In the genomic region with DNA sequence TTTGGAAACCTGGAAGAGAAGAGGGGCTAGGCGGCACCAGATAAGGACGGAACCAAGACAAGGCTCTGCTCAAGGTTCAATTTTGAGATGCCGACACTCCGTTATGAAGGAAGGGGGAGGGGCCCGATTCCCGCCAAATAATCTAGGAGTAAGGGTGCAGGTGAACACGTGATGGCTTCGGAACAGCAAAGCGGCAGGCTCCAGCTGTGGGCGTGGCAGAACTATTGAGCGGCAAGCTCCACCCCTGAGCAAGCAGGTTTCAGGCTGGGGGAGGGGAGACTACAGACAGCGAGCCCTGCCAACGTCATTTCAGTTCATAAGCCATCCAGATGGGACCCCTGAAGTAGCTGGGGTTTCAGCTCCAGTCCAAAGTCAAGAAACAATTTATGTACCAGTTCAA, we compare ENCODE assay signal across 9 mouse cellular contexts.
A peak's percentile ranks its signal among the peaks of the same experiment; 100 is the strongest.
DNase-seq lines count a peak whose midpoint lies in the region; ATAC-seq and TF ChIP-seq lines count a peak whose summit lies in the region.
"Had no signal": no experiment of that assay in that cellular context is flagged by ENCODE, and none has a peak within 500 bp of the region (broad histone marks: within the 10 kb centered on the region; RNA-seq: fewer than 3 reads in every experiment).

No protein-coding gene starts in this region.

- no peak for ATAC-seq in heart, embryonic 12.5 days (ENCODE audit: insufficient number of reproducible peaks, low FRiP score)
- peak; percentile 35; the same call in 1 of the 2 replicates for ATAC-seq in hindbrain, embryonic 11.5 days (ENCODE audit: low FRiP score)
- no peak for ATAC-seq in midbrain, embryonic 13.5 days

- no peaks in the 10 kb centered on the region for H3K9me3 ChIP-seq in heart, embryonic 12.5 days (replicated peaks)
- H3K9me3 ChIP-seq in hindbrain, embryonic 11.5 days (ENCODE audit: control insufficient read depth, low read length) = no peaks in the 10 kb centered on the region
- no peaks in the 10 kb centered on the region for H3K9me3 ChIP-seq in midbrain, embryonic 13.5 days

- no peak overlapping the region for H3K9ac ChIP-seq in heart, embryonic 12.5 days
- H3K9ac ChIP-seq in hindbrain, embryonic 11.5 days (ENCODE audit: low read depth, low read length) = no peak overlapping the region
- no peak overlapping the region for H3K9ac ChIP-seq in midbrain, embryonic 13.5 days (replicated peaks)

- no peak for TF ChIP-seq CTCF in layer of hippocampus, adult 2 months (conservative IDR thresholded peaks at IDR 0.05)

- no peaks in the 10 kb centered on the region for H3K36me3 ChIP-seq in heart, embryonic 12.5 days
- no peaks in the 10 kb centered on the region for H3K36me3 ChIP-seq in hindbrain, embryonic 11.5 days (ENCODE audit: control insufficient read depth, insufficient read depth, low read length)
- no peaks in the 10 kb centered on the region for H3K36me3 ChIP-seq in midbrain, embryonic 13.5 days

- 36% methylated on average over 13 of the region's 13 CpGs for WGBS in heart, embryonic 12.5 days
- WGBS in hindbrain, embryonic 11.5 days = 40% methylated on average over 13 of the region's 13 CpGs
- WGBS in midbrain, embryonic 13.5 days = 40% methylated on average over 13 of the region's 13 CpGs

- H3K4me2 ChIP-seq in heart, embryonic 12.5 days = peak overlapping the region; percentile 56
- no peak overlapping the region for H3K4me2 ChIP-seq in hindbrain, embryonic 11.5 days (replicated peaks; ENCODE audit: low read depth, low read length)
- peak overlapping the region; percentile 29; the same call in 1 of the 2 replicates for H3K4me2 ChIP-seq in midbrain, embryonic 13.5 days (replicated peaks)

- H3K4me3 ChIP-seq in heart, embryonic 12.5 days = peak overlapping the region; percentile 21; the same call in 1 of the 2 replicates
- H3K4me3 ChIP-seq in hindbrain, embryonic 11.5 days (ENCODE audit: low read depth, low read length) = no peak overlapping the region
- no peak overlapping the region; the same call in 1 of the 2 replicates for H3K4me3 ChIP-seq in midbrain, embryonic 13.5 days (replicated peaks)
- no peak overlapping the region for H3K4me3 ChIP-seq in layer of hippocampus, adult 2 months

- H3K27ac ChIP-seq in heart, embryonic 12.5 days (ENCODE audit: poor library complexity, severe bottlenecking) = no peak overlapping the region
- H3K27ac ChIP-seq in hindbrain, embryonic 11.5 days (ENCODE audit: low read depth, low read length) = no peak overlapping the region
- H3K27ac ChIP-seq in midbrain, embryonic 13.5 days = no peak overlapping the region
- H3K27ac ChIP-seq in layer of hippocampus, adult 2 months = no peak overlapping the region

- DNase-seq in heart, adult 9 months (ENCODE audit: low spot score in 2 of 2) = no peak
- peak; percentile 1 for DNase-seq in brain, adult 2 months (ENCODE audit: low read depth, low spot score)
- DNase-seq in hindbrain, embryonic 11.5 days (ENCODE audit: low spot score) = peak; percentile 8
- DNase-seq in thymus, postnatal 25 days = no peak
- DNase-seq in ovary, adult 18-20 months (ENCODE audit: low spot score) = no peak
- no peak for DNase-seq in layer of hippocampus, adult 2 months (ENCODE audit: low spot score in 2 of 2)
- DNase-seq: kidney, adult 18-20 months had no signal

- peaks cover 6% of the 10 kb centered on the region; the same call in 1 of the 2 replicates for H3K4me1 ChIP-seq in heart, embryonic 12.5 days (replicated peaks)
- no peaks in the 10 kb centered on the region for H3K4me1 ChIP-seq in hindbrain, embryonic 11.5 days (replicated peaks; ENCODE audit: control insufficient read depth, insufficient read depth, low read length)
- H3K4me1 ChIP-seq in midbrain, embryonic 13.5 days (replicated peaks) = 0 out of 2 replicates have a peak, but pooled peaks cover 3% of the 10 kb centered on the region

- no peaks in the 10 kb centered on the region for H3K27me3 ChIP-seq in heart, embryonic 12.5 days (replicated peaks)
- H3K27me3 ChIP-seq in hindbrain, embryonic 11.5 days (ENCODE audit: control insufficient read depth, insufficient read depth, low read length) = no peaks in the 10 kb centered on the region
- H3K27me3 ChIP-seq in midbrain, embryonic 13.5 days = no peaks in the 10 kb centered on the region

Comparison
In these comparisons a context has a peak if more than half of its experiments do, and no peak if none do; other contexts are left out.
1. DNase-seq: peak in brain, adult 2 months (single experiment) and hindbrain, embryonic 11.5 days (single experiment); none in heart, adult 9 months (0 of 2), thymus, postnatal 25 days (single experiment), ovary, adult 18-20 months (single experiment) and layer of hippocampus, adult 2 months (0 of 2).